Mouse (Mus musculus) brown adipose tissue, adult 24 weeks (tissue): Measurements from ENCODE around the gene Sec14l1. TPM values are rescaled to one million over a fixed set of nuclear protein-coding genes. Genes with fewer than 3 reads are reported as not detected.

Experiments used
- H3K27ac ChIP-seq: fragments of 200-500 bp; replicated peaks from 2 replicates; pipeline ENCODE4 v1.5.1; 2012; ENCODE audit warnings: low read depth, mild to moderate bottlenecking, low read length
- H3K4me1 ChIP-seq: fragments of 200-500 bp; 2 replicates; pipeline ENCODE4 v1.6.1; 2012; ENCODE audit warnings: low read length, mixed read lengths; ENCODE audit not compliant: control insufficient read depth, insufficient read depth, insufficient read length
- H3K4me3 ChIP-seq: fragments of 200-500 bp; 2 replicates; pipeline ENCODE4 v1.5.1; 2012; ENCODE audit warnings: low read depth, mild to moderate bottlenecking, low read length, moderate library complexity; ENCODE audit not compliant: insufficient read depth
- polyA plus RNA-seq: library from polyadenylated mRNA; stranded (reverse); fragments of >200 nt; gene quantifications from 2 replicates; pipeline ENCODE4 v1.2.4, GENCODE M21; 2012; ENCODE audit not compliant: missing spikeins, insufficient read depth, insufficient read length

The Sec14l1 gene
- polyA plus RNA-seq, 1 experiment = 35.4 TPM

DNA sequence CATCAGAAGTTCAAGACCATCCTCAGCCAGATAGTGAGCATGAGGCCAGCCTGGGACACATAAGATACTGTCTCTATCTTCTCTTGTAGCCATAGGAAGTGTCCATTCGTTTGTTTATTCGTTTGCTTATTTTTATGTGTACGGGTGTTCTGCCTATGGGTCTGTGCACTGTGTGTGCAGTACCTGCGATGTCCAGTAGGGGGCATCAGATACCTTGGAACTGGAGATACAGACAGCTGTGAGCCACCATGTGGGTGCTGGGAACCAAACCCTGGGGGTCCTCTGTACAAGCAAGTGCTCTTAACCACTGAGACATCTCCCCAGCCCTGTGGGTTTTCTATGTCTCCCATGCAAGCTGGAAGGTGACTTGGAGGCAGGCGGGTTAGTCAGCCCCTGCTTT, 64.9 kb downstream of the Sec14l1 start:
- Histone ChIP-seq H3K27ac (no peak overlapping the region), H3K4me1 (peaks cover 5% of the 10 kb centered on the region; the same call in 1 of the 2 replicates), H3K4me3 (no peak overlapping the region)

DNA sequence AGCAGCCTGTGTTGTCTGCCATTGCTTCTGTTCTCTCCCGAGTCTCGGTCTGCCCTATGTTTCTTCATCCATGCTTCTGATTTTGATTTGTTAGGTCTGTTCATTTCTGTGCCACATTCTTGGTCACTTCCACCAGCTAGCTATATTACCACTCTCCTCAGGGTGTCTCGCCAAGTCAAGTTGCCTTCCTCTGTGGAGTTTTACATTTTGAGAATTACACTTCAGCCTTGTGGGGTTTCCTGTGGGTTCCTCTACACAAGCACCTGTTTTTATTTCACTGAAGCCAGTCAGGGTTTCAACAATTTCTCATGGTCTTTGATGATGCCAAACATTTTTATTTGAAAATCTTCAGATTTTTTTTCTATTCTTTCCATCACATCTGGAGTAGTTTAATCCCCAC, 67.8 kb downstream of the Sec14l1 start:
- Histone ChIP-seq H3K27ac (no peak overlapping the region; the same call in 1 of the 2 replicates), H3K4me3 (no peak overlapping the region), H3K4me1 (peaks cover 2% of the 10 kb centered on the region; the same call in 1 of the 2 replicates)

DNA sequence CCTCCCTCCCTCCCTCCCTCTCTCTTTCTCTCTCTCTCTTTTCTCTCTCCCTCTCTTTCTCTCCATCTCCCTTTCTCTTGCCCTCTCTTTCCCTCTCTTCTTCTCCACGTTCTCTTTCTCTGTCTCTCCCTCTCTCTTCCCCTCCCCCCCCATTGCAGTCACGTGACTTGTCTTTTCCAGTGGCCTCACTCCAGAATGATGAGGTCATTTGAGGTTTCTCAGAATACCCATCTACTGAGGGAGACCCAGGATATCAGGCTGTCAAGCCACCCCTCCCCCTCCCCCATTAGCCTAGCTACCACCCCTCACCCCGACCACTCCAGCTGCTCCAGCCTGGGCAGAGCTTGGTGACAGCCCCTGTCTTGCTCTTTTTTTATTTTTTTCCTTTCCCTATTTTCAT, 68.3 kb downstream of the Sec14l1 start:
- Histone ChIP-seq H3K4me1 (peaks cover 2% of the 10 kb centered on the region; the same call in 1 of the 2 replicates), H3K27ac (no peak overlapping the region), H3K4me3 (no peak overlapping the region)

DNA sequence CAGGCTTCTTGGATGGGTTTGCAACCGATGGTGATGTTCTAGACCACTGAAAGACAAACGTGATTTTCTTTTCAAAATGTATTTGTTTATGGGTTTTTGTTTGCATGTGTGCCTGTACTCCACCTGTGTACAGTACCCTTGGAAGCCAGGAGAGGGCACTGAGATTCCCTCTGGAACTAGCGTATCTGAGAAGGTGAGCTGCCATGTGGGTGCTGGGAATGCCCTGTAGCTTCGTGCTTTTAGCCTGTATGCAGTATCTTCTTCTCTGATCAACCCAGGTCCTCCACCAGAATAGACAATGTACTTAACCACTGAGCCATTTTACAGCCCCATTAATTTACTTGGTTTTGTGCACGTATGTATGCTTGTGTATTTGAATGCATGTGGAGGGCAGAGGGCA, 68.9 kb downstream of the Sec14l1 start:
- Histone ChIP-seq H3K4me1 (peaks cover 2% of the 10 kb centered on the region; the same call in 1 of the 2 replicates), H3K4me3 (no peak overlapping the region), H3K27ac (no peak overlapping the region)

DNA sequence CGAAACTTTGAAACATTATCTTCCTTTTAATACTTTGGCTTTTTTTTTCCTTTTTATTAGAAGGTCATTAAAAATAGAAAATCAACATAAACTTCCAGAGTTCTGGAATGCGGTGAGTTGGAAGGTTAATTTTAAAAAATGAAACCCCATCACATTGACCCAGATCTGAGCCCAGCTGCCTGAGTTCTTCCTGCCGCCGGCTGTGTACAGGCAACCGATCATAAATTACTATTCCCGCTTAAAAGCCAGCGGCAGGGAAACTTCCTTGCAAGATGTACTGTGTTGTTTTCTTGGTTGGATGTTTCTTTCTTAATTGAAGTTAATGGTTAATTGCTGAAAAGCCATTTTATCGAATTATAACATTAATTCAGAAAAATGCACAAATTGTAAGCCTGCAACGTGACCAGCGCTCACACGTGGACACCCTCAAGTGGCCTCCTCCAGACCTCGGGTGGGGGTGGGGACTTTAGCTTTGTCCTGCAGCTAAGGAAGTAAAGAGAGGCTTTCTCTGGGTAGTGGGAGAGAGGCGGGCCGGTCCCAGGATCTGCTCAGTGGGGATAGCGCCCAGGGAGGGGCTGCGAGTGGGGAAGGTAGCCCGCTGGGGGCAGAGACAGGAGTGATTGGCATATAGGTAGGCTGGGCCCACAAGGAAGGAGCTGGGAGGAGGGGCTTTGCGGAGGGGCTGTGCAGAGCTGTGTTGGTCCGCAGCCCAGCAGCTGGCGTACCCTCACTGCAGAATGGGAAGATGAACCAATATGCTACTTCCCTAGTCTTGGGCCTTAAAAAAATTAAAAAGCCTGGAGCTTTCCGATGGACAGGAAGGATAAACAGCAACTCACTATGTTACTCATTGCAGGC, 70.3 kb downstream of the Sec14l1 start:
- H3K4me3 ChIP-seq = no peak overlapping the region
- peaks cover 2% of the 10 kb centered on the region; the same call in 1 of the 2 replicates for H3K4me1 ChIP-seq
- no peak overlapping the region for H3K27ac ChIP-seq

DNA sequence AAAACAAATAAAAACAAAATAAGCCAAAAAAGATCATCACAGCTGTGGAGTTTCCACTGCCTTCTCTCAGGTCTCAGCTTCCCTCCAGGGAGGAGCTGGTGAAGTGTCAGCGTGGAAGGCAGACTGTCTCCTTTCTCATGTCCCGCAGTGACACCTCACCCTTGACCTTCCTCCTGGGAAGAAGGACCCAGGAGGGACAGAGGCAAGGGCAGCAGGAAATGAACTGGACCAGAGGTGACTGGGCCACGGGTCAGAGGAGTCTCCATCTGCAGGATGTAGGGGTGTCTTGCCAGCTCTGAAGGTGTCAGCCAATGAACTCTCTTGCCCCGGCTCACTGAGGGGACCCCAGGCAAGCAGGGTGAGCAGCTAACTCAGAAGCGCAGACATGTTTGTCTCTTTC, 76.6 kb downstream of the Sec14l1 start:
- Histone ChIP-seq H3K27ac (peak overlapping the region; percentile 74), H3K4me1 (peaks cover 12% of the 10 kb centered on the region), H3K4me3 (no peak overlapping the region)

DNA sequence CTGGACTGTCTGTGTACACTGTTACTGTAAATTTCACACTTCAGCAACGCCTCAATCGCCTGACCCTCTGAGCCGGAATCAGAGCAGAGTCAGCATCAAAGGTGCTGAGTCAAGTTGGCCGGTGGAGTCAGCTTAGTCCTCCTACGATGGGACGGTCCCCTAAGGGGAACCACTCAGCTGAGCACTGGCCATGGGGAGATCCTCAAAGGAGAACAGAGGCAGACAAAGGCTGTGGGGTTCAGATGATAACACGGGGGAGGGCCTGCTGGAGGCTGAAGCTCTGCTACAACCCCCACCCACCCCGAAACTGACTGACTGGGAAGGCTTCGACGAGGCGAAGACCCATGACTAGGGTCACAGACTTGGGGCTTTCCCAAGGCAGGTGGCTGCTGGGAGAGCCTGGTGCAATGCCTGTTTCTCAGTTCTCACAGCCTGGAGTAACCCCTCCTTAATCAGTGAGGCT, 79.5 kb downstream of the Sec14l1 start:
- peaks cover 12% of the 10 kb centered on the region for H3K4me1 ChIP-seq
- H3K27ac ChIP-seq = peak overlapping the region; percentile 78
- no peak overlapping the region for H3K4me3 ChIP-seq

DNA sequence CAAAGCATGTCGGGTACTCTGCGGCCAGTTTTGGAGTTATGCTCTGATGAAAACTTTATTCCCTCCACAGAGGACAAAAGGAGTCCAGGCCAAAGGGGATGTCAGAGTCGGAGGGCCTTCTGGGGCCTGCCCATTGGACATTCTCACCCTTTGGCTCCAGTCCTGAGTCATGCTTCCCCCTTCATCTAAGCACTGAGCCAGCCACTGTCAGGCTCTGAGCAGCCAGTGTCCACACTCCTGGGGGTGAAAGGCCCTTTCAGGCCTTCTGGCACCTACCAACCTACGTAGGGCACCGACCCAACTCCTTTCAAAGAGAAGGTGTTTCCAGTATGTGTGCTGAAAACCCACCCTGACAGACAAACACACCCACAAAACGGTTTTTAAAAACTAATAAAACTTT, 80.6 kb downstream of the Sec14l1 start:
- H3K4me3 ChIP-seq = no peak overlapping the region
- H3K4me1 ChIP-seq = peaks cover 12% of the 10 kb centered on the region
- peak overlapping the region; percentile 78 for H3K27ac ChIP-seq

DNA sequence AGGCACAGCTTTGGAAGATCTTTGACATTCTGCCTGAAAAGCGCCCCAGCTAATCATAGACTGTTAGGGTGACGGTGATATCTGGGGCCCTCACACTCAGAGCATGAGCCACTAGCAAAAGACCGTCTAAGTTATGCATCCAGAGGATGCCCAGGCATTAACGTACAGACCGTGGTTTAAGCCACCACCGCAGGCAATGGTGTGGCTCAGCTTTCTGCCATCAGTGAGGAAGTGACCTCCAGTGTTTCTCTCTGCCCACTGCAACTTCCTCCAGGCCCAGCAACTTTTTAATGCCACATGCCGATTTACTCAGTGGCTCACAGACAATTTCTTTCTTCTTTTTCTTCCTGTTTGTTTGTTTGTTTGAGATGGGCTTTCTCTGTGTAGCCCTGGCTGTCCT, 81.7 kb downstream of the Sec14l1 start:
- H3K27ac ChIP-seq = peak overlapping the region; percentile 36; the same call in 1 of the 2 replicates
- no peak overlapping the region for H3K4me3 ChIP-seq
- peaks cover 18% of the 10 kb centered on the region for H3K4me1 ChIP-seq

DNA sequence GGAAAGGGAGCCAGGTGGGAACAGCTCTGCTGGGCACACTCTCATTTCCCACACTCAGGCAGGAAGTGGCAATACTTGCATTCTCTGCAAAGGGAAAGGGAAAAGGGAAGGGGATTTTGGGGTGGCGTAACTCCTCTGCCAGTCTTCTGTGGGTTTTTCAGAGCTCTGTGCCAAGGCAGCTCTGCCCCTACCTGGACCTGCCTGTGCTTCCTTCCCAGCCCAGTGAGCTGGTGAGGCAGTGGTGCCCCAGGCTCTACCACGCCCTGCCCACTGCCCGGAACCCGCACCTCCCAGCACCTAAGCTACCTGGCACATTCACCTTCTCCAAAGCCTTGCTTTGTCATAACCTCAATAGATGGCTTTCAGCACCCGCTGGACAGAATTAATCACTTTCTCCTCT, 83.2 kb downstream of the Sec14l1 start:
- Histone ChIP-seq H3K4me1 (peaks cover 18% of the 10 kb centered on the region), H3K4me3 (no peak overlapping the region), H3K27ac (no peak overlapping the region)

DNA sequence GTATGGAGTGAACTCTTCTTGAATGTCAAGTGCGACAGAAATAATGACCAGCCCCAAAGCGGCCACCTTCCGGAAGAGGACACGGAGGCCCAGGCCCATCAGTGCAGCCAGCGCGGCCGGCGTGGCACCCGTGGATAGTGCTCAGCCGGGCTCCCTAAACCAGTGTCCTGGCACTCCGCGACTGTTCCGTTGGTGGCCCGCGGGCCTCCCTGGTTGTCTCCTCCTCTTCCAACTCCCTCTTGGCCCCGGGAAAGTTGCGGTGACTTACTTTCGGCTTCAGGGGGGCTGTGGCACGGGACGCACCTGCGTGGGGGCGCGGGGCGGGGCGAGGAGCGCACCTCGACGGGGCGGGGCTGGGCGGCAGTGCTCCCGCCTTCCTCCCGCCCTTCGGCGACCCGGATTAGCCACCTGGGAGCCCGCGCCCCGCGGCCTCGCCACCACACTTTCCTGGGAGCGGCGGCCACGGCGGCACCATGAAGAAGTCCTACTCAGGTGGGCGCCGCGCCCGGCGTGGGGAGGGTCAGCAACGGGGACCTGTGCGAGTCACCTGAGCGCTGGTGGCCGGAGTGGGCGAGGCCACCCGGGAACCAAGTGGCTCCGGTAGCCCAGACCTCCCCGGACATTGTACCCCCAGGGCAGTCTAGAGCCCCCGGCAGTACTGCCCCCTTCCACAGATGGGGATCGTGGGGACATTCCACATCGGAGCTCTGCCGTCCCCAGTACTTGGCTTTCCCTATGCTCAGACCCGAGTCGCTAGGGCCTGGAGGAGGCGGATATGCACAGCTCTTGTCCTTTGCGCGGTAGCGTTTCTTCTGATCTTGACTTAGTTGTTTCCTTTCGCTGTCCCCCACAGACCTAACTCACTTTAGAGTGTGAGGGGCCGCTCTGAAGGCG, 84.6 kb downstream of the Sec14l1 start, which contains the start of gene Sept9:
Sept9 (plus strand) TSS at position 380 of the 894 bp plus-strand sequence.
- Histone ChIP-seq H3K27ac (peak within 1 kb of the TSS; percentile 94), H3K4me3 (peak within 1 kb of the TSS; percentile 65), H3K4me1 (peaks cover 17% of the 10 kb centered on the region)

DNA sequence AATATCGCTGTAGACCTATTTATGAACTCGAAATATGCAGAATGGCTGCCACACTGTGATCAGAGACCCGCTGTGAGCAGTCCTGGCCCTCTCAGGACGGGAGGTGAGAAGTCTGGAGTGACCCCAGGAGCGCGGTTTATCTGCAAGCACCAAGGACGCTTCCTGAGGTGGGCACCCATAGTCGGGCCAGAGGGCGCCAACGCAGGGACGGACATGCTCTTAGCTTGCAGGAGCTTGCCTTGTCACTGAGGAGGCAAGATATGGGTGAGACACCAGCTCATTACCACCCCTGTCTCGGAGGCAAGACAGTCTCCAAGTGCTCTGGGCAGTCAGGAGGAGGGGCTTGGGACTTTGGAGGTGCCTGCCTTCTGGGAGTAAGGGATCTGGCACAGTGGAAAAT, 86.9 kb downstream of the Sec14l1 start:
- Histone ChIP-seq H3K27ac (no peak overlapping the region), H3K4me3 (0 out of 2 replicates have a peak overlapping the region, but pooled peaks have one; percentile 7), H3K4me1 (peaks cover 15% of the 10 kb centered on the region)

DNA sequence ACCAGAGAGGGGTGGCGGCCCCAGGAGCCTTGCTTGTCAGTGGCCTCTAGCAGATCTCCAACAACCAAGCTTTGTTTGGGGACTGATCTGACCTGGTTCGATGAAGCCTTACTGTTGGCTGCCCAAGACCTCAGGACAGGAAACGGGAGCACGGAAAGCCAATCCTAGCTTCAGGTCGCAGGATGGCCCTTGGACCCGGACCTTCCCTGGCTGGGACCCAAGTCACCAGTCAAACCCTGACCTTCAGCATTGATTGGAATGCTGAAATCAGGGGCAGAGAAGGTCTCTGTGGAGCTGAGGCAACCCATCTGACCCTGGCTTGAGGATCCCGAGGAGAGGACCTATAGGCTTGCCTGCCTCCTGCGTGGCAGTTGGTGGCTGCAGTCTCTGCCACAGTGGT, 89.6 kb downstream of the Sec14l1 start:
- Histone ChIP-seq H3K4me1 (peaks cover 15% of the 10 kb centered on the region), H3K4me3 (no peak overlapping the region), H3K27ac (peak overlapping the region; percentile 10; the same call in 1 of the 2 replicates)

DNA sequence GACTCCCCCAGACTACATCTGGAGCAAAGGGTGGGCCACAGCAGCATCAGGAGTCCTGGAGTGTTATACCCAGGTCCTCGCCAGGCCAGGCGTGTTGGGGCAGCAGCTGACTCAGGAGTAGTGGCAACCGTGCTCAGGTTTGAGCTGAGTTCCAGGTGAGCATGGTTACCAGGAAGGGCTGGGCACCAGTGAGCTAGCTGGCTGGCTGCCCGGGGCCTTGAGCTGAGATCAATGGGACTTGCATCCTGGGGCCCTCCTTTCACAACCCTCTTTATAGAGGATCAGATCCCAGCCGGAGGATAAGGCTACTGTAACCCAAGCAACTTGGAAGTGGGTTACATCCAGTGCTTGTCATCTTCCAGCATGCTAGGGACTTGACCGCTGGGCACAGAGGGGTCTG, 90.1 kb downstream of the Sec14l1 start:
- peaks cover 15% of the 10 kb centered on the region for H3K4me1 ChIP-seq
- H3K4me3 ChIP-seq = no peak overlapping the region
- H3K27ac ChIP-seq = 0 out of 2 replicates have a peak overlapping the region, but pooled peaks have one; percentile 10

DNA sequence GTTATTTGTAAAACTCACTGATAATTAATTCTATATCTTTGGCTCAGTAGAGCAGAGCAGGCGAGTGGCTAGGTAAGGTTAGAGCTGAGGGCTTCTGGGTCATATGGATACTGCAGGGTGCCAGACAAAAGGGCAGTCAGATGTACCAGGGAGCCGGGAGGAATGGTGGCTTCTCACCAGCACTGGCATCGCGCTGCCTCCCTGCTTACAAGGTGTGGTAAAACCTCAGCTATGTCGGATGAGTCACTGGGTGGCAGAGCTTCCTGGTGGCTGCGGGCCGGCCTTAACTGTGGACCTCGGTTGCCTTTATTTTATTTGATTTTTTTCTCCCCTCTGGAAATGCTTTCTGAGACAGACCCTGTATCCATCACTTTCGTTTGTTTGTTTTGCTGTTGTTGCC, 90.5 kb downstream of the Sec14l1 start:
- H3K4me1 ChIP-seq = peaks cover 15% of the 10 kb centered on the region
- no peak overlapping the region for H3K4me3 ChIP-seq
- H3K27ac ChIP-seq = no peak overlapping the region
